Mouse (Mus musculus): ENCODE results near the gene Myo1g.

Gene Myo1g

DNA sequence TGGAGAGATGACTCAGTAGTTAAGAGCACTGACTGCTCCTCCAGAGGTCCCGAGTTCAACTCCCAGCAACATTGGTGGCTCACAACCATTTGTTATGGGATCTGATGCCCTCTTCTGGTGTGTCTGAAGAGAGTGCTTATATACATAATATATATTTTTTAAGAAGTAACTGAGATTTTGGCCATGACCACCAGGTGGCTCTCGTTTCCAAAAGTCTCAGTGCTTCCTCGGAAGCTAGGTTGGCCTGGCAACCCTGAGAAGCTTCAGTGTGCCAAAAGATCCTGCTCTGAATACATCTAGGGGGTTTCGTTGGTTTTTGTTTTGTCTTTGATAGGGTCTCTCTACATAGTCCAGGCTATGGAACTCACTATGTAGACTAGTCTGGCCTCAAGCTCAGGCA lies 55.6 kb downstream of the Myo1g start:
- in situ Hi-C loops (cut with MboI, MseI) = no loop called here

DNA sequence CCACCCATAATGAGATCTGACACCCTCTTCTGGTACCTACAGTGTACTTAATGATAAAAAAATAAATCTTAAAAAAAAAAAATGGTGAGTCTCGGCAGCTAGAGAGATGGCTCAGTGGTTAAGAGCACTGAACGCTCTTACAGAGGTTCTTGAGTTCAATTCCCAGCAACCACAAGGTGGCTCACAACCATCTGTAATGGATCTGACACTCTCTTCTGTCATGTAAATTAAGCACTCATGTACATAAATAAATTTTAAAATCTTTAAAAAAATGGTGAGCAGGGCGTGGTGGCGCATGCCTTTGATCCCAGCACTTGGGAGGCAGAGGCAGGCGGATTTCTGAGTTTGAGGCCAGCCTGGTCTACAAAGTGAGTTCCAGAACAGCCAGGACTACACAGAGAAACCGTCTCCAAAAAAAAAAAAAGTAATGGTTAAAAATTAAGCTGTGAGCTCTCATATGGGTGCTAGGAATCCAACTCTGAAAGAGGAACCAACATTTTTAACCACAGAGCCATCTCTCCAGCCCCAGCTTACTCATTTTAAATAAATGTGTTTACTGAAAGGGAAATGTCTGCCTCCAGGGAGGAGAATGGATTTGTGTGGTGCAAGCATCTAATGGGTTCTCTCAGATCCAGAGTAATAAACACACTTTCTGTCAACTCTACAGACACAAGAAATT lies 57.5 kb downstream of the Myo1g start:
- in situ Hi-C loops (cut with MboI, MseI) = no loop called here
